Mouse (Mus musculus) cerebellum, adult 2 months (tissue): Measurements from ENCODE around the gene Pigp.
"Not testable (repeated sequence)": the region's sequence is repeated elsewhere in the genome, so short reads cannot be mapped to it uniquely, and the experiment has no call there.

Experiments used
- CTCF ChIP-seq: fragments of 200-500 bp; IDR thresholded peaks from 2 replicates; pipeline ENCODE4 v1.5.1; 2011; ENCODE audit warnings: low read depth, mild to moderate bottlenecking, control low read depth, low read length, moderate library complexity, borderline replicate concordance; ENCODE audit not compliant: insufficient read depth
- POLR2A ChIP-seq: fragments of 200-500 bp; IDR thresholded peaks from 2 replicates; pipeline ENCODE4 v1.6.1; 2011; ENCODE audit warnings: low read length, control low read depth, borderline replicate concordance; ENCODE audit not compliant: insufficient read depth

- not testable (repeated sequence) for TF ChIP-seq CTCF, POLR2A
Observed at GRCm38 (mm10) chr16:94339164-94340160, 32.2 kb downstream of the Pigp start.
